Mouse (Mus musculus) small intestine, adult 2 months (tissue): ENCODE measurements around the gene Hist2h2aa1. TPM values are rescaled to one million over a fixed set of nuclear protein-coding genes. Genes with fewer than 3 reads are reported as not detected.

Experiments
- H3K27ac ChIP-seq: fragments of 200-500 bp; 2 replicates; pipeline ENCODE4 v1.5.1; 2012; ENCODE audit warnings: low read depth, low read length, control low read depth, inconsistent platforms; ENCODE audit not compliant: insufficient read depth
- H3K27me3 ChIP-seq: fragments of 200-500 bp; 2 replicates; pipeline ENCODE4 v1.6.1; 2012; ENCODE audit warnings: mild to moderate bottlenecking, moderate library complexity, low read length, inconsistent platforms; ENCODE audit not compliant: control insufficient read depth, insufficient read depth
- H3K36me3 ChIP-seq: fragments of 200-500 bp; 2 replicates; pipeline ENCODE4 v1.6.1; 2012; ENCODE audit warnings: mild to moderate bottlenecking, low read length, control low read depth, inconsistent platforms; ENCODE audit not compliant: control insufficient read depth, insufficient read depth
- H3K4me1 ChIP-seq: fragments of 200-500 bp; 2 replicates; pipeline ENCODE4 v1.6.1; 2012; ENCODE audit warnings: low read length, inconsistent platforms, mixed read lengths; ENCODE audit not compliant: control insufficient read depth, insufficient read depth, insufficient read length
- H3K4me3 ChIP-seq: fragments of 200-500 bp; 2 replicates; pipeline ENCODE4 v1.5.1; 2012; ENCODE audit warnings: low read depth, mild to moderate bottlenecking, control low read depth, inconsistent platforms, low read length, moderate library complexity
- CTCF ChIP-seq: fragments of 200-500 bp; IDR thresholded peaks from 2 replicates; pipeline ENCODE4 v1.5.1; 2012; ENCODE audit warnings: low read depth, mild to moderate bottlenecking, control low read depth, inconsistent platforms, low read length, moderate library complexity, mixed read lengths; ENCODE audit not compliant: insufficient replicate concordance, insufficient read length; ENCODE audit errors: extremely low read depth
- POLR2A ChIP-seq: fragments of 200-500 bp; IDR thresholded peaks from 2 replicates; pipeline ENCODE4 v1.6.1; 2012; ENCODE audit warnings: low read depth, mild to moderate bottlenecking, control low read depth, inconsistent platforms, low read length, moderate library complexity
- WGBS: fragments of 180-500 bp; shearing (Covaris S2); methylation state at CpG from one replicate; pipeline ENCODE4 v1.1.7; 2018; 5-methylcytosine and 5-hydroxymethylcytosine counted together
- polyA plus RNA-seq: library from polyadenylated mRNA; depleted of rRNA; stranded (reverse); fragments of >200 nt; gene quantifications from 2 replicates; pipeline ENCODE4 v1.2.3, GENCODE M21; 2012; rRNA removed

Gene Hist2h2aa1
- polyA plus RNA-seq, 1 experiment: 622 TPM

DNA sequence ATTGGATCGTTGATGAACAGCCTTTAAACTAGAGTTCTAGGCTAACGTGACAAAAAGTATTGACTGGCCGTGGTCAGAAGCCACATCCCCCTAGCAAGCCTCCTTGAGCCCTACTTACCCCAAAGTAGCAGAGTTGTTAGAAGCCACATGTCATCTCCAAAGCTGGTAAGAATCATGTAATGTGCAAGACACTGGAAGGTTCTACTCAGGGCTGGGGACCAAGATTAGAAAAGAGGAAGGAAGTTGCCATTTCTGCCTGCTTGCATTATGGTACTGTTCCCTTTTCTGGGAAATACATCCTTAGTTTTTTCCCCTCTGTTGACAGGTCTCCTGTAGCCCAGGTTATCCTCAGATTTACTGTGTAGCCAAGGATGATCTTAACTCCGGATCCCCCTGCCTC lies 48.5 kb downstream of the Hist2h2aa1 start, which contains the start of gene Fcgr1:
Gene Fcgr1, minus strand, starts transcription at position 183 of the 400 bp plus-strand sequence.
- Histone ChIP-seq H3K4me3 (no peak within 1 kb of the TSS), H3K36me3 (no peaks in the 10 kb centered on the region), H3K27ac (no peak within 1 kb of the TSS; the same call in 1 of the 2 replicates), H3K27me3 (peaks cover 6% of the 10 kb centered on the region), H3K4me1 (no peaks in the 10 kb centered on the region)
- TF ChIP-seq POLR2A: no peak
- TF ChIP-seq CTCF: no peak
- WGBS: 71% methylated on average over 4 of the region's 4 CpGs

Other genes starting within 250 kb of the Hist2h2aa1 start
- gene Plekho1, start 249.5 kb upstream of the Hist2h2aa1 start, polyA plus RNA-seq: 10.8 and 31.3 TPM in 2 replicates
- 0.99 and 2.5 TPM in 2 replicates for gene Vps45, start 187.0 kb upstream of the Hist2h2aa1 start, polyA plus RNA-seq
- gene Otud7b, start 141.0 kb upstream of the Hist2h2aa1 start, polyA plus RNA-seq: 13.7 and 23.6 TPM in 2 replicates
- 5.0 and 64.6 TPM in 2 replicates for gene Mtmr11, start 83.5 kb upstream of the Hist2h2aa1 start, polyA plus RNA-seq
- 42.2 and 73.2 TPM in 2 replicates for gene Sf3b4, start 73.2 kb upstream of the Hist2h2aa1 start, polyA plus RNA-seq
- 0.85 and 1.4 TPM in 2 replicates for gene Sv2a, start 64.3 kb upstream of the Hist2h2aa1 start, polyA plus RNA-seq
- 62.0 and 66.0 TPM in 2 replicates for gene Bola1, start 25.8 kb upstream of the Hist2h2aa1 start, polyA plus RNA-seq
- 3.4 and 9.2 TPM in 2 replicates for gene Hist2h2ab, start 25.6 kb upstream of the Hist2h2aa1 start, polyA plus RNA-seq
- gene Hist2h2ac, start 24.6 kb upstream of the Hist2h2aa1 start, polyA plus RNA-seq: 28.7 and 40.4 TPM in 2 replicates
- gene Hist2h2be, start 24.4 kb upstream of the Hist2h2aa1 start, polyA plus RNA-seq: 0.96 and 1.4 TPM in 2 replicates
- 59.1 and 109 TPM in 2 replicates for gene Hist2h3c2, start 6.4 kb upstream of the Hist2h2aa1 start, polyA plus RNA-seq
- gene Hist2h2aa2, start 5.2 kb upstream of the Hist2h2aa1 start, polyA plus RNA-seq: 248 and 339 TPM in 2 replicates
- not detected in 2 replicates for gene Hist2h3c1, start 1.2 kb downstream of the Hist2h2aa1 start, polyA plus RNA-seq
- gene Hist2h4, start 17.8 kb downstream of the Hist2h2aa1 start, polyA plus RNA-seq: 4.2 and 6.3 TPM in 2 replicates
- gene Hist2h3b, start 23.2 kb downstream of the Hist2h2aa1 start, polyA plus RNA-seq: 77.4 and 102 TPM in 2 replicates
- 8.4 and 8.7 TPM in 2 replicates for gene Hist2h2bb, start 24.3 kb downstream of the Hist2h2aa1 start, polyA plus RNA-seq
- 1.8 and 2.4 TPM in 2 replicates for gene Fcgr1, start 48.5 kb downstream of the Hist2h2aa1 start, polyA plus RNA-seq
- gene BC107364, start 206.8 kb downstream of the Hist2h2aa1 start, polyA plus RNA-seq: not detected in 2 replicates